Mouse (Mus musculus) liver, embryonic 14.5 days (tissue): ENCODE data around the gene Psmb7.

Experiments used
- CTCF ChIP-seq: IDR thresholded peaks from 2 replicates; pipeline ENCODE4 v1.5.1; 2016; ENCODE audit warnings: antibody characterized with exemption, low read depth, control low read depth
- EP300 ChIP-seq: IDR thresholded peaks from 2 replicates; pipeline ENCODE4 v1.6.1; 2016; ENCODE audit warnings: antibody characterized with exemption, low read depth

- no peak for TF ChIP-seq CTCF
- TF ChIP-seq EP300: no peak
Measured at GRCm38 (mm10) chr2:38678947-38679346, 35.1 kb upstream of the Psmb7 start.
